Mouse (Mus musculus) heart, embryonic 12.5 days (tissue): ENCODE measurements around the gene Eif4a2. TPM values are rescaled to one million over a fixed set of nuclear protein-coding genes. Genes with fewer than 3 reads are reported as not detected.
A peak's percentile ranks its signal among the peaks of the same experiment; 100 is the strongest.

Experiments
- ATAC-seq: fragments of 200-750 bp; cut with Nextera tagmentation; 2 replicates; pipeline ENCODE4 v1.8.0; 2017; ENCODE audit warnings: moderate TSS enrichment, moderate library complexity; ENCODE audit not compliant: insufficient number of reproducible peaks, low FRiP score
- H3K27ac ChIP-seq: fragments of 300-500 bp; sonication (generic); 2 replicates; pipeline ENCODE4 v1.5.1; 2016; ENCODE audit warnings: mild to moderate bottlenecking, moderate library complexity; ENCODE audit not compliant: poor library complexity, severe bottlenecking
- H3K27me3 ChIP-seq: fragments of 300-500 bp; sonication (generic); replicated peaks from 2 replicates; pipeline ENCODE4 v1.6.1; 2016; ENCODE audit warnings: mild to moderate bottlenecking, moderate library complexity
- H3K36me3 ChIP-seq: fragments of 300-500 bp; sonication (generic); 2 replicates; pipeline ENCODE4 v1.6.1; 2016; ENCODE audit warnings: mild to moderate bottlenecking, moderate library complexity
- H3K4me1 ChIP-seq: fragments of 300-500 bp; sonication (generic); replicated peaks from 2 replicates; pipeline ENCODE4 v1.6.1; 2016; ENCODE audit warnings: mild to moderate bottlenecking
- H3K4me2 ChIP-seq: fragments of 300-500 bp; sonication (generic); 2 replicates; pipeline ENCODE4 v1.6.1; 2016; ENCODE audit warnings: mild to moderate bottlenecking, moderate library complexity
- H3K4me3 ChIP-seq: fragments of 300-500 bp; sonication (generic); 2 replicates; pipeline ENCODE4 v1.5.1; 2016; ENCODE audit warnings: mild to moderate bottlenecking
- H3K9ac ChIP-seq: fragments of 300-500 bp; sonication (generic); 2 replicates; pipeline ENCODE4 v1.6.1; 2016; ENCODE audit warnings: mild to moderate bottlenecking, moderate library complexity
- H3K9me3 ChIP-seq: fragments of 300-500 bp; sonication (generic); replicated peaks from 2 replicates; pipeline ENCODE4 v1.6.1; 2016; ENCODE audit warnings: mild to moderate bottlenecking, moderate library complexity
- WGBS: fragments of 180-500 bp; shearing (Covaris S2); methylation state at CpG from one replicate; pipeline ENCODE4 v1.1.7; 2016; 5-methylcytosine and 5-hydroxymethylcytosine counted together
- polyA plus RNA-seq: library from polyadenylated mRNA; unstranded; fragments of >200 nt; fragmentation: Nextera tagmentation; extraction: Ambion mirVana; gene quantifications from 2 replicates; pipeline ENCODE4 v1.2.1, GENCODE M21; 2016

Gene Eif4a2
- polyA plus RNA-seq, 1 experiment from 2014 or later = 195 TPM

- H3K9me3 ChIP-seq = no peaks in the 10 kb centered on the region
- ATAC-seq = peak; percentile 90
- H3K36me3 ChIP-seq = peaks cover 46% of the 10 kb centered on the region
- H3K9ac ChIP-seq = peak overlapping the region; percentile 100
- no peaks in the 10 kb centered on the region for H3K27me3 ChIP-seq
- under 1% methylated on average over 52 of the region's 52 CpGs for WGBS
- peaks cover 19% of the 10 kb centered on the region for H3K4me1 ChIP-seq
- H3K4me3 ChIP-seq = peak overlapping the region; percentile 99
- peak overlapping the region; percentile 99 for H3K27ac ChIP-seq
- peak overlapping the region; percentile 96 for H3K4me2 ChIP-seq
Observed at GRCm38 (mm10) chr16:23107946-23108759, 909 bp downstream of the Eif4a2 start.

- WGBS = 4% methylated on average over 5 of the region's 5 CpGs
- Histone ChIP-seq H3K27ac (peak overlapping the region; percentile 48), H3K9ac (peak overlapping the region; percentile 100), H3K4me2 (peak overlapping the region; percentile 96), H3K4me1 (peaks cover 19% of the 10 kb centered on the region), H3K36me3 (peaks cover 49% of the 10 kb centered on the region), H3K9me3 (no peaks in the 10 kb centered on the region), H3K4me3 (peak overlapping the region; percentile 99), H3K27me3 (no peaks in the 10 kb centered on the region)
- no peak for ATAC-seq
Observed at GRCm38 (mm10) chr16:23108943-23109342, 1.7 kb downstream of the Eif4a2 start.

DNA sequence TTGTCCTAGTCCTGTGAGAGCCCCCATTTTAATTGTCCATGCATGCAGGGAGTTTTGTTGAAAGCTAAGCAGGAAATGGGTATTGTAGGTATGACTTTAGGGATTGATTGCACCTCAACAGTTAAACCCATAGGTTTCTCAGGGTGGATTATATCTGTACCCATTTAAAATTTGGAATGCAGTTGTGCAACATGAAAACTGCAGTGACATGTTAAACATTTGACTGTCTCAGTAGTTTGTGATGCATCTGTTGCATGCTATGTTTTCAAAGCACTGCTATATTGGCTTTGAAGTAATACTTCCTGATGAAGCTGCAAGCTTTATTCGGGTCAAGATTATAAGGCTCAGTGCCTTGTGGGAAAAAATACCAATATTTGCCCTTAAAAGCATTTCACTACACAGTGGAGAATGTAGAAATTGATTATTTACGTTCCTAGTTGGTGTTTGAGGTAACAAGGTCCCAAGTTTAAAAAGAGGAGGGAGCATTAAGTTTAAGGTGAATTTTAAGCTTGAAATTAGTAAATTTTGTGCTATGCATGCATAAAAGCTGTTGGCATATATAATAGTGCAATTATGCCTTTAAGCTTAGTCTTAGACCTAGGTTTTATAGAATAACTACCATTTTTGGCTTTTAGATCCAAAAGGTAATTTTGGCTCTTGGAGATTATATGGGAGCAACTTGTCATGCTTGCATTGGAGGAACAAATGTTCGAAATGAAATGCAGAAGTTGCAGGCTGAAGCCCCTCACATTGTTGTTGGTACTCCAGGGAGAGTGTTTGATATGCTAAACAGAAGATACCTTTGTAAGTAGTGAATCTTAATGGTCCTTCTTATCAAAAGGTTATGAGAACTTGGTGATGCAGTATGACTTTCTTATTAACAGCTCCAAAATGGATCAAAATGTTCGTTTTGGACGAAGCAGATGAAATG is 2.4 kb downstream of the Eif4a2 start:
- H3K36me3 ChIP-seq = peaks cover 56% of the 10 kb centered on the region
- H3K27me3 ChIP-seq = no peaks in the 10 kb centered on the region
- H3K27ac ChIP-seq = peak overlapping the region; percentile 48
- H3K9me3 ChIP-seq = no peaks in the 10 kb centered on the region
- peak overlapping the region; percentile 99 for H3K4me3 ChIP-seq
- peaks cover 19% of the 10 kb centered on the region for H3K4me1 ChIP-seq
- ATAC-seq = no peak
- 60% methylated on average over 5 of the region's 5 CpGs for WGBS
- peak overlapping the region; percentile 100 for H3K9ac ChIP-seq
- H3K4me2 ChIP-seq = peak overlapping the region; percentile 96

DNA sequence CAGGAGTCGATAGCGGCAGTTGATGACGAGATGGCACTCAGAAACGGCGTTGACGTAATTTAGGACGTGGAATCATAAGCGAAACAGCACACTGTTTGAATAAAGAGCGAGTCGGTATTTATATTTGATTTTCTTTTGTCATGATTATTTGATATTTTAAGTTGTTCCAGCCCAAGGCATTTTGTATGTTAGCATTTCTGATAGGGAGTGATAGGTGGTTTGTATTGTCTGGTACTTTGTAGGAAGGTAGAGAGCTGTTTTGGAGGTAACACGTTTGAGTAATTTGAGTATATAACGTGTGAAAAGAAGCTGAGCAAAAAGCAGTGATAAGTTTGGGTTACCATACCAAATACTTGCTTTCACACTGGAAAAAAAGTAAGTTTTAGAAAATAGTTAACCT is 5.1 kb downstream of the Eif4a2 start:
- peaks cover 62% of the 10 kb centered on the region for H3K36me3 ChIP-seq
- WGBS = 83% methylated on average over 12 of the region's 12 CpGs
- H3K4me2 ChIP-seq = no peak overlapping the region

GRCm38 (mm10) chr16:23112861-23113435 is 5.7 kb downstream of the Eif4a2 start:
- H3K4me3 ChIP-seq = no peak overlapping the region
- peaks cover 65% of the 10 kb centered on the region for H3K36me3 ChIP-seq
- peaks cover 19% of the 10 kb centered on the region for H3K4me1 ChIP-seq
- H3K27me3 ChIP-seq = no peaks in the 10 kb centered on the region
- ATAC-seq = no peak
- 42% methylated on average over 9 of the region's 9 CpGs for WGBS
- H3K9ac ChIP-seq = no peak overlapping the region
- H3K9me3 ChIP-seq = no peaks in the 10 kb centered on the region
- H3K27ac ChIP-seq = no peak overlapping the region
- H3K4me2 ChIP-seq = no peak overlapping the region

More for the DNA sequence above, 5.1 kb downstream of the Eif4a2 start:
- ATAC-seq = no peak
- Histone ChIP-seq H3K9me3 (no peaks in the 10 kb centered on the region), H3K4me3 (no peak overlapping the region), H3K27me3 (no peaks in the 10 kb centered on the region), H3K9ac (no peak overlapping the region), H3K27ac (no peak overlapping the region), H3K4me1 (peaks cover 19% of the 10 kb centered on the region)

DNA sequence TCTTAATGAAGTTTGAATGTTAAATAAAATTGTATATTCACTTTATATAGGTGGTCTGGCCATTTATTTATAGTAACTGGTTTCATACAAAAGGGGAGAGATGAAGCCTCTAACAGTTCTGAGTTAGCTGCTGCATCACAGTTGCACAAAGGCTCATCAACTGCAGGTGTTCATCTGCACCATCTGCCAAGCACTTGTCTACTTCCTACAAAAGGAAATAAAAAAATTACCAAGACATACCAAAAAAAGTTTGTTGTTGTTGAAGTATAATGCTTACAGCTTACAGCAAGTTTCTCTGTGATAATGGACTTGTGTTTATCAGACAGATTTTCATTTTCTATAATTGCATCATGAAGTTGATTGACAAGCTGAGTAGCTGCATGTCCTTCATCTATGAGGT is 6.7 kb downstream of the Eif4a2 start:
- peaks cover 19% of the 10 kb centered on the region for H3K4me1 ChIP-seq
- H3K27ac ChIP-seq = no peak overlapping the region
- H3K27me3 ChIP-seq = no peaks in the 10 kb centered on the region
- peaks cover 62% of the 10 kb centered on the region for H3K36me3 ChIP-seq
- no peaks in the 10 kb centered on the region for H3K9me3 ChIP-seq
- ATAC-seq = no peak
- H3K4me2 ChIP-seq = no peak overlapping the region
- no peak overlapping the region for H3K9ac ChIP-seq
- H3K4me3 ChIP-seq = no peak overlapping the region

- 64% methylated on average over 5 of the region's 5 CpGs for WGBS
- Histone ChIP-seq H3K4me1 (peaks cover 13% of the 10 kb centered on the region), H3K27me3 (no peaks in the 10 kb centered on the region), H3K4me3 (no peak overlapping the region), H3K36me3 (peaks cover 55% of the 10 kb centered on the region), H3K9ac (no peak overlapping the region), H3K9me3 (no peaks in the 10 kb centered on the region), H3K4me2 (no peak overlapping the region), H3K27ac (no peak overlapping the region)
- ATAC-seq = no peak
Observed at GRCm38 (mm10) chr16:23114339-23115171, 7.3 kb downstream of the Eif4a2 start.

DNA sequence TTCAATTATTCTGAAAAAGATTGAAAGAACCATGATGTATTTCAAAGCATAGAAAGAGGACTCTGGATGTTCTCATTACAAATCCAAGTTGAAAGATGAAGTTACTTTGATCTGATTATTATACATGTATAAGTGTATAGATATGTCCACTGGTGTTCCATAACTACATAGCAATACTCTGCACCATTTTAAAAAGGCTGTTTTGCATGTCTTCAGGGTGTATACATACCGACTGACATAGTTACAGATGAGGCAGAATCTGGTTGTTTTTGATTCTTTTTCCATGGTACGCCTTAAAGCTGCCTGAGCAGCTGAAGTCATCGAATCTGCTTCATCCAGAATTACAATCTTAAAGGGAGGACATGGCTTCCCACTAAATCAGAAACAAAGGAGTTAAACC is 8.2 kb downstream of the Eif4a2 start:
- no peak overlapping the region for H3K27ac ChIP-seq
- no peak overlapping the region for H3K4me2 ChIP-seq
- H3K4me1 ChIP-seq = peaks cover 10% of the 10 kb centered on the region
- H3K27me3 ChIP-seq = no peaks in the 10 kb centered on the region
- no peaks in the 10 kb centered on the region for H3K9me3 ChIP-seq
- 80% methylated on average over 3 of the region's 3 CpGs for WGBS
- no peak overlapping the region for H3K9ac ChIP-seq
- no peak for ATAC-seq
- peaks cover 54% of the 10 kb centered on the region for H3K36me3 ChIP-seq
- no peak overlapping the region for H3K4me3 ChIP-seq

- no peak overlapping the region for H3K4me3 ChIP-seq
- H3K36me3 ChIP-seq = peaks cover 53% of the 10 kb centered on the region
- 0 out of 2 replicates have a peak, but pooled peaks cover 3% of the 10 kb centered on the region for H3K4me1 ChIP-seq
- 47% methylated on average over 4 of the region's 4 CpGs for WGBS
- no peaks in the 10 kb centered on the region for H3K9me3 ChIP-seq
- H3K27ac ChIP-seq = no peak overlapping the region
- H3K27me3 ChIP-seq = no peaks in the 10 kb centered on the region
- no peak overlapping the region for H3K9ac ChIP-seq
- ATAC-seq = no peak
- H3K4me2 ChIP-seq = no peak overlapping the region
Observed at GRCm38 (mm10) chr16:23117173-23117572, 9.9 kb downstream of the Eif4a2 start.

GRCm38 (mm10) chr16:23122446-23122845 is 15.2 kb downstream of the Eif4a2 start:
- peaks cover 47% of the 10 kb centered on the region for H3K36me3 ChIP-seq

More at GRCm38 (mm10) chr16:23122446-23122845, 15.2 kb downstream of the Eif4a2 start:
- H3K27ac ChIP-seq = no peak overlapping the region
- H3K9ac ChIP-seq = no peak overlapping the region
- ATAC-seq = no peak
- peaks cover 5% of the 10 kb centered on the region; the same call in 1 of the 2 replicates for H3K4me1 ChIP-seq
- H3K9me3 ChIP-seq = no peaks in the 10 kb centered on the region
- no peak overlapping the region for H3K4me3 ChIP-seq
- 93% methylated on average over 3 of the region's 3 CpGs for WGBS
- H3K4me2 ChIP-seq = no peak overlapping the region
- no peaks in the 10 kb centered on the region for H3K27me3 ChIP-seq
